ENCODE assay signal across 8 mouse cellular contexts in the genomic region with DNA sequence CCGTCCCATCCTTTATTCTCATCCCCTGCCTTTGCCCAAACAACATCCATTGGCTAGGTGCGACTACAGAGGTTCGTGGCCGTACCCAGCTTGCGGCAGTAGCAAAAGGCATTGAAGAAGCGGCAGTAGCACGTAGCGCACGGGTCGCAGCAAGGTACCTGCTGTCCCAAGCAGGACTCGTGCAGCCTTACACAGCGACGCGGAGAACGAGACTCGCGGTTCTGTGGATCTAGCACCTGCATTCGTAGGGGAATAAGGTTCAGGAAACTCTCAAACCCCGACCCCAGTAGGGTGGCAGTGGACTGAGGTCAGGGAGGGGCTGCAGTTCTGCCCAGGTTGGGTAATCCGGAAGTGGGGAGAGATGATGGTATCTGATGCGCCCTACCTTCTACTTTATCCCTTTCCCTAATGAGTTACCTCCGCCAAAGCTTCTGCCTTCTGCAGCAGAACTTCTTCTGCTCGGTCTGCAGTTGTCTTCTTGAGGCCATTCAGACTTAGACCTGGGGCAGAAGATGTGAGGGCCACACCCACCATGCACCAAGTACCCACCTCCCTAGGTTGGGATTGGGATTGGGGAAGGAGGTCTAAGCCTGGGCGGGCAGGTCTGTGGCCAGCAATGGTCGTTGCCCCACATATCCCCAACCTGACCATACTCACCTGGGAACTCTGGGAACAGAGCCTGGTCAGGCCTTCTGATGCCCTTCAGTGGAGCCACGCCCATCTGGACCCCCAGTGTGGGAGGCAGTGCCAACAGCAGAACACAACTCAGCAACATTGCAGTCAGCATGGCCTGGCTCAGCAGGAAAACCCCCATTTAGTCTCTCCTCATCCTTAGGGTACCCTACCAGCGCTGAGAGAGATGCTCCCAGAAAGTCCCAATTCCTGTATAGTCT. TPM values are rescaled to one million over a fixed set of nuclear protein-coding genes. Genes with fewer than 3 reads are reported as not detected.
A peak's percentile ranks its signal among the peaks of the same experiment; 100 is the strongest.
DNase-seq lines count a peak whose midpoint lies in the region; ATAC-seq and TF ChIP-seq lines count a peak whose summit lies in the region.

No protein-coding gene starts in this region.

- 0 out of 4 replicates have a peak, but pooled peaks of 1 of the 2 experiments have one; percentile 11 for TF ChIP-seq EP300 in MEL (IDR thresholded peaks at IDR 0.05; ENCODE audit: low read depth in 1 of 2, low read length in 2 of 2)

- H3K9me3 ChIP-seq in MEL (replicated peaks; ENCODE audit: insufficient read depth, low read length), result no peaks in the 10 kb centered on the region
- H3K9me3 ChIP-seq in hindbrain, embryonic 10.5 days, result no peaks in the 10 kb centered on the region
- no peaks in the 10 kb centered on the region for H3K9me3 ChIP-seq in liver, embryonic 11.5 days (ENCODE audit: control insufficient read depth, low read length)
- H3K9me3 ChIP-seq in neural tube, embryonic 13.5 days, result no peaks in the 10 kb centered on the region

- peak overlapping the region; percentile 87 for H3K9ac ChIP-seq in MEL (ENCODE audit: control insufficient read depth, low read depth, low read length, poor library complexity, severe bottlenecking)
- H3K9ac ChIP-seq in liver, embryonic 11.5 days (ENCODE audit: low read depth, low read length), result peak overlapping the region; percentile 59
- peak overlapping the region; percentile 75 for H3K9ac ChIP-seq in neural tube, embryonic 13.5 days

- peaks cover 7 to 9% of the 10 kb centered on the region in 2 experiments; a peak in 3 of 4 replicates for H3K4me1 ChIP-seq in MEL (ENCODE audit: control insufficient read depth in 1 of 2, insufficient read depth in 2 of 2, low read length in 2 of 2)
- peaks cover 37% of the 10 kb centered on the region for H3K4me1 ChIP-seq in hindbrain, embryonic 10.5 days (replicated peaks)
- peaks cover 8% of the 10 kb centered on the region for H3K4me1 ChIP-seq in liver, embryonic 11.5 days (replicated peaks; ENCODE audit: control insufficient read depth, insufficient read depth, low read length)
- peaks cover 48% of the 10 kb centered on the region for H3K4me1 ChIP-seq in neural tube, embryonic 13.5 days (replicated peaks)

- DNase-seq in gastrocnemius, adult 2 months, result peak; percentile 42
- no peak for DNase-seq in gastrocnemius, postnatal 36 days
- DNase-seq in MEL (ENCODE audit: low read depth, low spot score), result peak; percentile 77
- peak; percentile 8 for DNase-seq in embryo, embryonic 9.5 days (ENCODE audit: extremely low spot score)
- DNase-seq in hindbrain, embryonic 10.5 days (ENCODE audit: low spot score), result no peak
- DNase-seq in liver, embryonic 11.5 days (ENCODE audit: low spot score), result peak; percentile 69
- peak; percentile 27 for DNase-seq in yolk sac, embryonic 10.5 days (ENCODE audit: low spot score)

- 26% methylated on average over 27 of the region's 27 CpGs for WGBS in hindbrain, embryonic 10.5 days
- 26% methylated on average over 27 of the region's 27 CpGs for WGBS in liver, embryonic 11.5 days
- 33% methylated on average over 27 of the region's 27 CpGs for WGBS in neural tube, embryonic 13.5 days

- no peak for TF ChIP-seq CTCF in gastrocnemius, adult 2 months (IDR thresholded peaks at IDR 0.05)
- TF ChIP-seq CTCF in MEL (IDR thresholded peaks at IDR 0.05 in 2 of 3, conservative IDR thresholded peaks at IDR 0.05 in 1 of 3; ENCODE audit: control insufficient read depth in 1 of 3, insufficient read depth in 1 of 3, low read depth in 2 of 3, low read length in 3 of 3, poor library complexity in 1 of 3, severe bottlenecking in 1 of 3), result no peak

- H3K27ac ChIP-seq in gastrocnemius, adult 2 months, result peak overlapping the region; percentile 97
- H3K27ac ChIP-seq in MEL (ENCODE audit: control insufficient read depth, low read depth, low read length), result peak overlapping the region; percentile 88
- peak overlapping the region; percentile 89 for H3K27ac ChIP-seq in hindbrain, embryonic 10.5 days
- peak overlapping the region; percentile 40; the same call in 1 of the 2 replicates for H3K27ac ChIP-seq in liver, embryonic 11.5 days (ENCODE audit: low read depth, low read length)
- peak overlapping the region; percentile 88 for H3K27ac ChIP-seq in neural tube, embryonic 13.5 days (replicated peaks)

- peak overlapping the region; percentile 77 for H3K4me3 ChIP-seq in gastrocnemius, adult 2 months
- peak overlapping the region; percentile 75 to 83 for H3K4me3 ChIP-seq in MEL (ENCODE audit: control insufficient read depth in 1 of 2, insufficient read depth in 1 of 2, low read depth in 2 of 2, low read length in 2 of 2)
- H3K4me3 ChIP-seq in hindbrain, embryonic 10.5 days, result peak overlapping the region; percentile 94
- H3K4me3 ChIP-seq in liver, embryonic 11.5 days (ENCODE audit: low read depth, low read length), result peak overlapping the region; percentile 95
- H3K4me3 ChIP-seq in neural tube, embryonic 13.5 days, result peak overlapping the region; percentile 80

- intact Hi-C loops in gastrocnemius, adult 2 months (cut with DNase I), result loop anchor here (2.0 kb wide), 2 partner anchors 30 to 118 kb away; no protein-coding TSS in a partner anchor
- intact Hi-C loops in gastrocnemius, postnatal 36 days (cut with DNase I), result loop anchor here (5.0 kb wide), 2 partner anchors 40 to 120 kb away; a partner anchor contains a TSS

- peaks cover 15% of the 10 kb centered on the region for H3K79me2 ChIP-seq in MEL (ENCODE audit: control insufficient read depth, insufficient read depth, low read length, poor library complexity)

- H3K27me3 ChIP-seq in MEL (ENCODE audit: control insufficient read depth in 1 of 2, insufficient read depth in 2 of 2, low read length in 2 of 2), result no peaks in the 10 kb centered on the region
- peaks cover 11% of the 10 kb centered on the region for H3K27me3 ChIP-seq in hindbrain, embryonic 10.5 days (ENCODE audit: insufficient read depth, poor library complexity, severe bottlenecking)
- H3K27me3 ChIP-seq in liver, embryonic 11.5 days (replicated peaks; ENCODE audit: control insufficient read depth, insufficient read depth, low read length), result peaks cover 2% of the 10 kb centered on the region; the same call in 1 of the 2 replicates
- no peaks in the 10 kb centered on the region for H3K27me3 ChIP-seq in neural tube, embryonic 13.5 days

- TF ChIP-seq POLR2A in MEL (IDR thresholded peaks at IDR 0.05; ENCODE audit: control insufficient read depth in 1 of 2, insufficient read depth in 1 of 2, low read depth in 1 of 2, low read length in 2 of 2, poor library complexity in 1 of 2), result 0 out of 4 replicates have a peak, but pooled peaks of 1 of the 2 experiments have one; percentile 3

- H3K4me2 ChIP-seq in liver, embryonic 11.5 days, result peak overlapping the region; percentile 90
- peak overlapping the region; percentile 93 for H3K4me2 ChIP-seq in neural tube, embryonic 13.5 days

- H3K36me3 ChIP-seq in MEL (ENCODE audit: control insufficient read depth in 1 of 2, insufficient read depth in 2 of 2, low read length in 2 of 2), result peaks cover 0 to 5% of the 10 kb centered on the region in 2 experiments; a peak in 2 of 4 replicates
- H3K36me3 ChIP-seq in hindbrain, embryonic 10.5 days, result no peaks in the 10 kb centered on the region
- no peaks in the 10 kb centered on the region for H3K36me3 ChIP-seq in liver, embryonic 11.5 days (ENCODE audit: control insufficient read depth, insufficient read depth, low read length)
- peaks cover 5% of the 10 kb centered on the region; the same call in 1 of the 2 replicates for H3K36me3 ChIP-seq in neural tube, embryonic 13.5 days

- no peak for TF ChIP-seq RAD21 in MEL (IDR thresholded peaks at IDR 0.05; ENCODE audit: low read depth, low read length)

- 0 out of 2 replicates have a peak, but pooled peaks have one; percentile 11 for ATAC-seq in liver, embryonic 11.5 days (replicated peaks; ENCODE audit: low FRiP score)
- ATAC-seq in neural tube, embryonic 13.5 days (ENCODE audit: low read depth), result peak; percentile 28

TF ChIP-seq in MEL, 35 proteins besides CTCF, POLR2A, EP300 and RAD21 (continues in another document):
- TF ChIP-seq MXI1 (IDR thresholded peaks at IDR 0.05; ENCODE audit: low read depth, low read length) (no peak), CHD2 (IDR thresholded peaks at IDR 0.05; ENCODE audit: low read length) (no peak), ZNF384 (IDR thresholded peaks at IDR 0.05; ENCODE audit: low read depth, low read length) (no peak), SIN3A (IDR thresholded peaks at IDR 0.05; ENCODE audit: low read length) (no peak), MEF2A (IDR thresholded peaks at IDR 0.05; ENCODE audit: extremely low read depth, insufficient replicate concordance, low read depth, low read length, poor library complexity, severe bottlenecking) (no peak)

RNA-seq across cellular contexts. Expression of a gene that starts 1.1 kb away (rescaled TPM):
- 10 to 100 TPM; 40.3 to 41.6 TPM for total RNA-seq in gastrocnemius, adult 2 months (2021)
- 10 to 100 TPM; 37.3 to 40.9 TPM for total RNA-seq in gastrocnemius, postnatal 36 days (2021)
- 43.0 and 51.1 TPM in 2 replicates for total RNA-seq in MEL (2012; rRNA removed)
- 10 to 100 TPM in 1 of 2 experiments, not detected in 1; 83.8 TPM for polyA plus RNA-seq in MEL (2012; ENCODE audit: insufficient read depth in 1 of 2, insufficient read length in 2 of 2, low read depth in 1 of 2, low replicate concordance in 2 of 2, missing spikeins in 1 of 2)
- polyA plus RNA-seq in hindbrain, embryonic 10.5 days (2016; fragmentation: Nextera tagmentation; extraction: Ambion mirVana), result 90.8 and 119 TPM in 2 replicates
- 74.2 and 76.3 TPM in 2 replicates for polyA plus RNA-seq in liver, embryonic 11.5 days (2014; fragmentation: Nextera tagmentation; extraction: Ambion mirVana)
- polyA plus RNA-seq in neural tube, embryonic 13.5 days (2015; fragmentation: Nextera tagmentation; extraction: Ambion mirVana), result 195 and 211 TPM in 2 replicates

RNA-seq across cellular contexts. Expression of a gene that starts 38.1 kb away (rescaled TPM):
- 10 to 100 TPM; 15.7 to 20.6 TPM for total RNA-seq in gastrocnemius, adult 2 months (2021)
- total RNA-seq in gastrocnemius, postnatal 36 days (2021), result 10 to 100 TPM; 15.1 to 18.2 TPM
- total RNA-seq in MEL (2012; rRNA removed), result 15.7 and 16.6 TPM in 2 replicates
- 100 to 1,000 TPM in 1 of 2 experiments, not detected in 1; 120 TPM for polyA plus RNA-seq in MEL (2012; ENCODE audit: insufficient read depth in 1 of 2, insufficient read length in 2 of 2, low read depth in 1 of 2, low replicate concordance in 2 of 2, missing spikeins in 1 of 2)
- 17.7 and 23.7 TPM in 2 replicates for polyA plus RNA-seq in hindbrain, embryonic 10.5 days (2016; fragmentation: Nextera tagmentation; extraction: Ambion mirVana)
- polyA plus RNA-seq in liver, embryonic 11.5 days (2014; fragmentation: Nextera tagmentation; extraction: Ambion mirVana), result 31.4 and 33.0 TPM in 2 replicates
- polyA plus RNA-seq in neural tube, embryonic 13.5 days (2015; fragmentation: Nextera tagmentation; extraction: Ambion mirVana), result 30.5 and 35.9 TPM in 2 replicates

RNA-seq across cellular contexts. Expression of a gene that starts 48.4 kb away (rescaled TPM):
- not detected for total RNA-seq in gastrocnemius, adult 2 months (2021)
- under 1 TPM in 1 of 2 experiments, not detected in 1; 0.22 TPM for total RNA-seq in gastrocnemius, postnatal 36 days (2021)
- total RNA-seq in MEL (2012; rRNA removed), result 0.27 TPM in 1 of 2 replicates, not detected in the other
- 1 to 10 TPM in 1 of 2 experiments, not detected in 1; 2.1 TPM for polyA plus RNA-seq in MEL (2012; ENCODE audit: insufficient read depth in 1 of 2, insufficient read length in 2 of 2, low read depth in 1 of 2, low replicate concordance in 2 of 2, missing spikeins in 1 of 2)
- 24.1 and 36.7 TPM in 2 replicates for polyA plus RNA-seq in hindbrain, embryonic 10.5 days (2016; fragmentation: Nextera tagmentation; extraction: Ambion mirVana)
- 13.8 and 16.4 TPM in 2 replicates for polyA plus RNA-seq in liver, embryonic 11.5 days (2014; fragmentation: Nextera tagmentation; extraction: Ambion mirVana)
- 5.4 and 5.5 TPM in 2 replicates for polyA plus RNA-seq in neural tube, embryonic 13.5 days (2015; fragmentation: Nextera tagmentation; extraction: Ambion mirVana)

Comparison
In these comparisons a context has a peak if more than half of its experiments do, and no peak if none do; other contexts are left out.
1. DNase-seq: peak in gastrocnemius, adult 2 months (single experiment), MEL (single experiment), embryo, embryonic 9.5 days (single experiment), liver, embryonic 11.5 days (single experiment) and yolk sac, embryonic 10.5 days (single experiment); none in gastrocnemius, postnatal 36 days (0 of 2) and hindbrain, embryonic 10.5 days (single experiment).
2. H3K27ac ChIP-seq: peak in every context shown above with its lines; median percentile 97 in gastrocnemius, adult 2 months; 89 in hindbrain, embryonic 10.5 days; 88 in MEL; 88 in neural tube, embryonic 13.5 days; 40 in liver, embryonic 11.5 days.
3. Peak in every context shown above with its lines, with median percentiles within 50 percentile points of each other: H3K4me3 ChIP-seq and H3K9ac ChIP-seq.